Mouse (Mus musculus): ENCODE data around the gene Zcchc2. TPM values are rescaled to one million over a fixed set of nuclear protein-coding genes. Genes with fewer than 3 reads are reported as not detected.
A peak's percentile ranks its signal among the peaks of the same experiment; 100 is the strongest.

Zcchc2 gene
- 4.7 TPM for polyA plus RNA-seq (2012; fragmentation: generic; extraction: Trizol)

- peak within 1 kb of the TSS; percentile 97 for H3K4me2 ChIP-seq (ENCODE audit: low read depth)
- peak within 1 kb of the TSS; percentile 86 for H3K4me3 ChIP-seq
- no peaks in the 10 kb centered on the region for H3K27me3 ChIP-seq (ENCODE audit: control insufficient read depth, insufficient read depth, insufficient read length)
- H3ac ChIP-seq (ENCODE audit: control insufficient read depth, insufficient read length): peak within 1 kb of the TSS; percentile 78
- peaks cover 56% of the 10 kb centered on the region for H3K79me2 ChIP-seq (ENCODE audit: control insufficient read depth, insufficient read depth)
- H3K36me3 ChIP-seq (ENCODE audit: control insufficient read depth, insufficient read depth): no peaks in the 10 kb centered on the region
- TF ChIP-seq POLR2AphosphoS2 (IDR thresholded peaks at IDR 0.05; ENCODE audit: insufficient read length, low read depth) (peak; percentile 56), CEBPB (IDR thresholded peaks at IDR 0.05; ENCODE audit: insufficient read depth, poor library complexity, severe bottlenecking) (no peak), E2F4 (IDR thresholded peaks at IDR 0.05; ENCODE audit: insufficient read depth) (no peak), REST (IDR thresholded peaks at IDR 0.05; ENCODE audit: insufficient read depth, insufficient read length) (no peak), TCF12 (IDR thresholded peaks at IDR 0.05; ENCODE audit: insufficient read depth, poor library complexity, severe bottlenecking) (no peak), POLR2A (IDR thresholded peaks at IDR 0.05; ENCODE audit: insufficient read length, low read depth) (peak; percentile 73), USF1 (IDR thresholded peaks at IDR 0.05; ENCODE audit: low read depth) (no peak), MAX (IDR thresholded peaks at IDR 0.05; ENCODE audit: low read depth) (no peak), TCF3 (IDR thresholded peaks at IDR 0.05; ENCODE audit: insufficient read length, low read depth) (no peak), MYOG (IDR thresholded peaks at IDR 0.05; ENCODE audit: control insufficient read depth in 1 of 3, insufficient read depth in 1 of 3, insufficient read length in 2 of 3, low read depth in 2 of 3) (no peak), SRF (IDR thresholded peaks at IDR 0.05; ENCODE audit: control insufficient read depth, insufficient read length, low read depth) (no peak), MYOD1 (IDR thresholded peaks at IDR 0.05; ENCODE audit: control insufficient read depth in 1 of 3, insufficient read length in 2 of 3, low read depth in 2 of 3) (no peak)
Measured at GRCm38 (mm10) chr1:105990138-105990821, at the start of gene Zcchc2. Gene Zcchc2 (plus strand): TSS chr1:105990406.

GRCm38 (mm10) chr1:105944927-105945580, 45.2 kb upstream of the Zcchc2 start:
- Histone ChIP-seq H3K27me3 (ENCODE audit: control insufficient read depth, insufficient read depth, insufficient read length) (no peaks in the 10 kb centered on the region), H3K79me2 (ENCODE audit: control insufficient read depth, insufficient read depth) (no peaks in the 10 kb centered on the region), H3K36me3 (ENCODE audit: control insufficient read depth, insufficient read depth) (no peaks in the 10 kb centered on the region), H3ac (ENCODE audit: control insufficient read depth, insufficient read length) (no peak overlapping the region), H3K4me3 (no peak overlapping the region), H3K4me2 (ENCODE audit: low read depth) (no peak overlapping the region)
- no peak for TF ChIP-seq E2F4 (IDR thresholded peaks at IDR 0.05; ENCODE audit: insufficient read depth)
- no peak for TF ChIP-seq MYOG (IDR thresholded peaks at IDR 0.05; ENCODE audit: control insufficient read depth in 1 of 3, insufficient read depth in 1 of 3, insufficient read length in 2 of 3, low read depth in 2 of 3)
- no peak for TF ChIP-seq USF1 (IDR thresholded peaks at IDR 0.05; ENCODE audit: low read depth)
- no peak for TF ChIP-seq MYOD1 (IDR thresholded peaks at IDR 0.05; ENCODE audit: control insufficient read depth in 1 of 3, insufficient read length in 2 of 3, low read depth in 2 of 3)
- TF ChIP-seq MAX (IDR thresholded peaks at IDR 0.05; ENCODE audit: low read depth): no peak
- TF ChIP-seq CEBPB (IDR thresholded peaks at IDR 0.05; ENCODE audit: insufficient read depth, poor library complexity, severe bottlenecking): no peak
- TF ChIP-seq TCF3 (IDR thresholded peaks at IDR 0.05; ENCODE audit: insufficient read length, low read depth): no peak
- TF ChIP-seq REST (IDR thresholded peaks at IDR 0.05; ENCODE audit: insufficient read depth, insufficient read length): no peak
- no peak for TF ChIP-seq POLR2A (IDR thresholded peaks at IDR 0.05; ENCODE audit: insufficient read length, low read depth)
- TF ChIP-seq TCF12 (IDR thresholded peaks at IDR 0.05; ENCODE audit: insufficient read depth, poor library complexity, severe bottlenecking): no peak
- TF ChIP-seq POLR2AphosphoS2 (IDR thresholded peaks at IDR 0.05; ENCODE audit: insufficient read length, low read depth): no peak

- H3K4me2 ChIP-seq (ENCODE audit: low read depth): no peak overlapping the region
- TF ChIP-seq POLR2AphosphoS2 (IDR thresholded peaks at IDR 0.05; ENCODE audit: insufficient read length, low read depth) (no peak), MYOG (IDR thresholded peaks at IDR 0.05; ENCODE audit: control insufficient read depth in 1 of 3, insufficient read depth in 1 of 3, insufficient read length in 2 of 3, low read depth in 2 of 3) (peak in 1 of 3 experiments; percentile 25), MYOD1 (IDR thresholded peaks at IDR 0.05; ENCODE audit: control insufficient read depth in 1 of 3, insufficient read length in 2 of 3, low read depth in 2 of 3) (peak in 1 of 3 experiments; percentile 6)
- no peaks in the 10 kb centered on the region for H3K36me3 ChIP-seq (ENCODE audit: control insufficient read depth, insufficient read depth)
- no peak overlapping the region for H3K4me3 ChIP-seq
- no peaks in the 10 kb centered on the region for H3K79me2 ChIP-seq (ENCODE audit: control insufficient read depth, insufficient read depth)
- no peak overlapping the region for H3ac ChIP-seq (ENCODE audit: control insufficient read depth, insufficient read length)
- H3K27me3 ChIP-seq (ENCODE audit: control insufficient read depth, insufficient read depth, insufficient read length): no peaks in the 10 kb centered on the region
Measured at GRCm38 (mm10) chr1:105946581-105947540, 43.3 kb upstream of the Zcchc2 start.

- H3K27me3 ChIP-seq (ENCODE audit: control insufficient read depth, insufficient read depth, insufficient read length): no peaks in the 10 kb centered on the region
- TF ChIP-seq POLR2AphosphoS2 (IDR thresholded peaks at IDR 0.05; ENCODE audit: insufficient read length, low read depth) (no peak), MYOD1 (IDR thresholded peaks at IDR 0.05; ENCODE audit: control insufficient read depth in 1 of 3, insufficient read length in 2 of 3, low read depth in 2 of 3) (no peak), MAX (IDR thresholded peaks at IDR 0.05; ENCODE audit: low read depth) (no peak), SRF (IDR thresholded peaks at IDR 0.05; ENCODE audit: control insufficient read depth, insufficient read length, low read depth) (no peak), POLR2A (IDR thresholded peaks at IDR 0.05; ENCODE audit: insufficient read length, low read depth) (no peak), CEBPB (IDR thresholded peaks at IDR 0.05; ENCODE audit: insufficient read depth, poor library complexity, severe bottlenecking) (no peak), E2F4 (IDR thresholded peaks at IDR 0.05; ENCODE audit: insufficient read depth) (no peak)
Measured at GRCm38 (mm10) chr1:105948352-105948751, 41.9 kb upstream of the Zcchc2 start.

More at GRCm38 (mm10) chr1:105948352-105948751, 41.9 kb upstream of the Zcchc2 start:
- Histone ChIP-seq H3K79me2 (ENCODE audit: control insufficient read depth, insufficient read depth) (no peaks in the 10 kb centered on the region), H3K4me3 (no peak overlapping the region), H3ac (ENCODE audit: control insufficient read depth, insufficient read length) (no peak overlapping the region), H3K36me3 (ENCODE audit: control insufficient read depth, insufficient read depth) (no peaks in the 10 kb centered on the region), H3K4me2 (ENCODE audit: low read depth) (no peak overlapping the region)

All from myocyte (in vitro differentiated cells).